Mouse (Mus musculus): ENCODE results near the gene Camkk1. TPM values are rescaled to one million over a fixed set of nuclear protein-coding genes. Genes with fewer than 3 reads are reported as not detected.

The Camkk1 gene
- 90.0 and 103 TPM in 2 replicates for polyA plus RNA-seq (2012; rRNA removed)

DNA sequence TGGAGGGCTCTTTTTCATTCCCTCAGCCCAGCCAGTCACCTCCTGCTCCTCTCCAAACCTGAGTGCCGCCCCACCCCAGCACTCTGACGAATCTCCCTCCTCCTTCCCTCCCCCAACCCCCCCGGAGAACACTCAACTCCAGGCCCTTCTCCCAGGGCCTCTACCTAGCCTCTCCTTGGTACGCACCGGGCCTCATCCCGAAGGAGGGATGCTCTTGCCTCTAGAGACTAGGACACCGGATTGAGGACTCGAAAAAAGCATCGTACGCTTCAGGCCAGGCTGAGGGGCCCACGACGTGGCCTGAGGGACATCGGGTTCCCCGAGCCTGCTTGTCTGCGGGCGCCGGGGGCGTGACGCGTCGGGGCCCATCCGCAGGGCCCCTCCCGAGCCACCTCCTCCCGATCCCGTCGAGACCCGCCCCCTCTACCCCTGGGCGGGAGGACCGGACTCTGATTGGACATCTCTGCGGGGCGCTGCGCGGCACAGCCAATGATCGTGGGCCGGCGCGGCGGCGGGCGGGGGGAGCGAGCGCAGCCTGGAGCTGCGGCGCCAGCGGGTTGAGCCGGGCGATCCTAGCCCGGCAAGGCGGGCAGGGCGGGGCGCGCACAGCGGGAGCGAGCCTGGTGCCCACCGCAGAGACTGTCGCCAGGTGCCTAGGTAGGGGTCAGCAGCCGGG is at the start of gene Camkk1:
TSS of gene Camkk1 (plus strand) at position 538 of the 676 bp plus-strand sequence.
- TF ChIP-seq POLR2A (IDR thresholded peaks at IDR 0.05; ENCODE audit: extremely low read depth, insufficient read depth, low read length) = 0 out of 2 replicates have a peak, but pooled peaks have one; percentile 37
- no peak for TF ChIP-seq CTCF (IDR thresholded peaks at IDR 0.05; ENCODE audit: extremely low read depth, insufficient read depth, low read length)
- peak within 1 kb of the TSS; percentile 89 for H3K27ac ChIP-seq (ENCODE audit: insufficient read depth, low read length)
- peaks cover 22% of the 10 kb centered on the region for H3K4me1 ChIP-seq (ENCODE audit: control insufficient read depth, insufficient read depth, low read length)
- H3K4me3 ChIP-seq (ENCODE audit: insufficient read depth, low read length) = peak within 1 kb of the TSS; percentile 70

DNA sequence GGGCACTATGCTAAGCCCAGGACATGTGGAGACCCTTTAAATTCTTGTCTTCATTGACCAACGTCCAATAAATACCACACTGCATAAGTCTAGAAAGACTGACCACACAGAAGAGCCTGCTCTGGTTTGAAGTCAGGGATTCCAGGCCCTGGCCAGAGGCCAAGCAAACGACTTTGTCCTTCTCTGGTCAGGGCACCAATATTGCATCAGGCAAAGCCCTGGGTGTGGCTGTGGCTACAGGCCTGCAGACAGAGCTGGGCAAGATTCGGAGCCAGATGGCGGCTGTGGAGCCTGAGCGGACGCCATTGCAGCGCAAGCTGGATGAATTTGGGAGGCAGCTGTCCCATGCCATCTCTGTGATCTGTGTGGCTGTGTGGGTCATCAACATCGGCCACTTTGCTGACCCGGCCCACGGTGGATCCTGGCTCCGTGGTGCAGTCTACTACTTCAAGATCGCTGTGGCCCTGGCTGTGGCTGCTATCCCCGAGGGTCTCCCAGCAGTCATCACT is 43.8 kb upstream of the Camkk1 start:
- H3K27ac ChIP-seq (ENCODE audit: insufficient read depth, low read length) = no peak overlapping the region
- no peaks in the 10 kb centered on the region for H3K4me1 ChIP-seq (ENCODE audit: control insufficient read depth, insufficient read depth, low read length)
- no peak overlapping the region for H3K4me3 ChIP-seq (ENCODE audit: insufficient read depth, low read length)
- no peak for TF ChIP-seq CTCF (IDR thresholded peaks at IDR 0.05; ENCODE audit: extremely low read depth, insufficient read depth, low read length)
- no peak for TF ChIP-seq POLR2A (IDR thresholded peaks at IDR 0.05; ENCODE audit: extremely low read depth, insufficient read depth, low read length)

DNA sequence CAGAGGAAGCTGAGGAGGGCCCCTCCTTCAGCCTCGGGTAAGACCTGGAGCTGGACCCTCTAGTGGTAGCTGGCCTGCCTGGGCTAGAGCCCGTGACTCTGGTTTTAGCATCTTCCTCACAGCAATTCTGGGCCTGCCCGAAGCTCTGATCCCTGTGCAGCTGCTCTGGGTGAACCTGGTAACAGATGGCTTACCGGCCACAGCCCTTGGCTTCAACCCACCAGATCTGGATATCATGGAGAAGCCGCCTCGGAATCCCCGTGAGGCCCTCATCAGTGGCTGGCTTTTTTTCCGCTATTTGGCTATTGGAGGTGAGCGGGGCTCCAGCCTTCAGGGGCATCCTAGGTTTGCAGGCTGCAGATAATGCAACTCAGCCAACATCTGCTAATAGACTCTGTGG is 36.3 kb upstream of the Camkk1 start:
- no peak for TF ChIP-seq POLR2A (IDR thresholded peaks at IDR 0.05; ENCODE audit: extremely low read depth, insufficient read depth, low read length)
- TF ChIP-seq CTCF (IDR thresholded peaks at IDR 0.05; ENCODE audit: extremely low read depth, insufficient read depth, low read length) = no peak
- H3K4me1 ChIP-seq (ENCODE audit: control insufficient read depth, insufficient read depth, low read length) = no peaks in the 10 kb centered on the region
- H3K27ac ChIP-seq (ENCODE audit: insufficient read depth, low read length) = no peak overlapping the region
- H3K4me3 ChIP-seq (ENCODE audit: insufficient read depth, low read length) = no peak overlapping the region

DNA sequence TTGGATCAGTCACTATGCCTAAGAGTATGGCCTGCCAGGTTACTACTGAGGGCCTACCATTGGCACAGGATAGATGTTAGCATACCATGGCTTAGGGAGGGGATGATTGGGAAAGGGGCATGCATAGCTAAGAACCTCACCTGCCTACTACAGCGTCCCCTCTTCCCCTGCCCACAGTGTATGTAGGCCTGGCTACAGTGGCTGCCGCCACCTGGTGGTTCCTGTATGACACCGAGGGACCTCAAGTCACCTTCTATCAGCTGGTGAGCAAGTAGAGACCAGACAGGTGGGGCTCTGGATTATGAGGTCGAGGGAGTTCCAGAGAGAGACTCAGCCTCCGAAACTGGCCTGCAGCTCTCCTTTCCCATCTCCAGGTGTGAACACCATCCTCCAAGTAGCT is 35.5 kb upstream of the Camkk1 start:
- H3K4me1 ChIP-seq (ENCODE audit: control insufficient read depth, insufficient read depth, low read length) = no peaks in the 10 kb centered on the region
- TF ChIP-seq POLR2A (IDR thresholded peaks at IDR 0.05; ENCODE audit: extremely low read depth, insufficient read depth, low read length) = no peak
- no peak overlapping the region for H3K27ac ChIP-seq (ENCODE audit: insufficient read depth, low read length)
- no peak overlapping the region for H3K4me3 ChIP-seq (ENCODE audit: insufficient read depth, low read length)

DNA sequence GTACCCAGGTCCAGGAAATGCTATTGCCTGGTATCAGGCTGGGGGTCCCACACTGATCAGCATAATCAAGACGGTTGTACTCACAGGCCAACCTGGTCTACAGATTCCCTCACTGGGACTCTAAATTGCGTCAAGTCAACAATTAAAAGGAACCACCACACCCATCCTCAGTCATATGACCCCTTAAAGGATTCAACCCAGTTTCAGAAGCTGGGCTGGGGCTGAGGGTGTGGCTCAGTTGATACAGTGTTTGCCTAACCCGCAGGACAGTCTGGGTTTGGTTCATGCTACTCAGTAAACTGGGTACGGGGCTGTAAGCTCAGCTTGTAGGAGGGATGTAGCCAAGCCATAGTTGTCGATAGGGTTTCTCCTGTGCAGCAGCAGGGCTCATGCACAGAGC is 32.1 kb upstream of the Camkk1 start:
- H3K4me3 ChIP-seq (ENCODE audit: insufficient read depth, low read length) = no peak overlapping the region
- no peaks in the 10 kb centered on the region for H3K4me1 ChIP-seq (ENCODE audit: control insufficient read depth, insufficient read depth, low read length)
- H3K27ac ChIP-seq (ENCODE audit: insufficient read depth, low read length) = no peak overlapping the region
- no peak for TF ChIP-seq POLR2A (IDR thresholded peaks at IDR 0.05; ENCODE audit: extremely low read depth, insufficient read depth, low read length)

DNA sequence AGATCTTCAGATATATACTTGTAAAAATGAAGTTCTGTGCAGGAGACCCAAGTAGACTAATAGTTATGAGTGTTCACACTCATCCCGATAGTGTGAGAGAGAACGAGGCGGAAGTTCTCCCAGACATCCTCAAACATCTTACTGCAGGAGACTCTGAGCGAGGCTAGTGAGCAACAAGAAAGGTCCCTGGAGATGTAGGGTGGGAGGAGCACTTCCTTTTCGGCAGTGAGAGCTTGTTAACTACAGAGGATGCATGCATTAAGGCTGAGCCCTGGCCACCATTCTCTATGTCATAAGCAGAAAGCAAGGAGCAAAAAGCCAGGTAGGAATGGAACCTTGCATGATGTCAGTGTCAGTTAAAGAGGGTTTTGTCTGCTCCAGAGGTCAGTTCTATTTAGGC is 31.6 kb upstream of the Camkk1 start:
- TF ChIP-seq POLR2A (IDR thresholded peaks at IDR 0.05; ENCODE audit: extremely low read depth, insufficient read depth, low read length) (no peak), CTCF (IDR thresholded peaks at IDR 0.05; ENCODE audit: extremely low read depth, insufficient read depth, low read length) (no peak)
- H3K4me1 ChIP-seq (ENCODE audit: control insufficient read depth, insufficient read depth, low read length) = no peaks in the 10 kb centered on the region
- no peak overlapping the region for H3K4me3 ChIP-seq (ENCODE audit: insufficient read depth, low read length)
- H3K27ac ChIP-seq (ENCODE audit: insufficient read depth, low read length) = no peak overlapping the region

DNA sequence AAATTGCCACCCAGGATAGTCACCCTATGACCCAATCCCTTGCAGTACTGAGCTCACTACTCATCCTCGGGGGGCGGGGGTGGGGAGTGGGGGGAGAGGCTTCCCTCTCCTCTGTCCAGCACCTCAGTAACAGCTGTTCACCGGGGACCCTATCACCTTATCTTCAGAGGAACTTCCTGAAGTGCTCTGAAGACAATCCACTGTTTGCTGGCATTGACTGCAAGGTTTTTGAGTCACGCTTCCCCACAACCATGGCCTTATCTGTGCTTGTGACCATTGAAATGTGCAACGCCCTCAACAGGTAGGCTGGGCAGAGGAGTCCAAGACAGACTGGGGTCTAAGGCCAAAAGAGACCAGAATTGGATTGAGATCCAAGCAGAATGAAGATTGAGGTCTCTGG is 31.0 kb upstream of the Camkk1 start:
- TF ChIP-seq POLR2A (IDR thresholded peaks at IDR 0.05; ENCODE audit: extremely low read depth, insufficient read depth, low read length) (no peak), CTCF (IDR thresholded peaks at IDR 0.05; ENCODE audit: extremely low read depth, insufficient read depth, low read length) (no peak)
- Histone ChIP-seq H3K27ac (ENCODE audit: insufficient read depth, low read length) (no peak overlapping the region), H3K4me1 (ENCODE audit: control insufficient read depth, insufficient read depth, low read length) (no peaks in the 10 kb centered on the region), H3K4me3 (ENCODE audit: insufficient read depth, low read length) (no peak overlapping the region)

DNA sequence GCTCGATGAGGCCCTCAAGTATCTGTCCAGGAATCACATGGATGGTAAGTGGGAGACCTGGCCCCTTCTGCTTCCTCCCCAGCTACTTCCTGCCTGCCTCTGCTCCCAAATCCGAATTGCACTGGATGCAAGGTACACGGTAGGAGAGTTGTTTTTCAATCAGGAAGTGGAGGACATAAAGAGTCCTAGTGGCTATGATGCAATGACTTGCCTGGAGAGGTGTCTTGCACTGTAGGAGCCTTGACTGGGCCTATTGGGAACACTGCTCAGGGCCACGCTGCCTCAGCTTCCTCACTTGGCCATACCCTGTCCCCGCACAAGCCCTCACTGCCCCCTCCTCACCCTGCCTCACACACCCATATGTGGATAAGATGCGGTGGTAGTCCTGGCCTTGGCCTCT is 29.8 kb upstream of the Camkk1 start:
- H3K4me1 ChIP-seq (ENCODE audit: control insufficient read depth, insufficient read depth, low read length) = no peaks in the 10 kb centered on the region
- H3K4me3 ChIP-seq (ENCODE audit: insufficient read depth, low read length) = no peak overlapping the region
- no peak overlapping the region for H3K27ac ChIP-seq (ENCODE audit: insufficient read depth, low read length)
- no peak for TF ChIP-seq POLR2A (IDR thresholded peaks at IDR 0.05; ENCODE audit: extremely low read depth, insufficient read depth, low read length)
- TF ChIP-seq CTCF (IDR thresholded peaks at IDR 0.05; ENCODE audit: extremely low read depth, insufficient read depth, low read length) = no peak

DNA sequence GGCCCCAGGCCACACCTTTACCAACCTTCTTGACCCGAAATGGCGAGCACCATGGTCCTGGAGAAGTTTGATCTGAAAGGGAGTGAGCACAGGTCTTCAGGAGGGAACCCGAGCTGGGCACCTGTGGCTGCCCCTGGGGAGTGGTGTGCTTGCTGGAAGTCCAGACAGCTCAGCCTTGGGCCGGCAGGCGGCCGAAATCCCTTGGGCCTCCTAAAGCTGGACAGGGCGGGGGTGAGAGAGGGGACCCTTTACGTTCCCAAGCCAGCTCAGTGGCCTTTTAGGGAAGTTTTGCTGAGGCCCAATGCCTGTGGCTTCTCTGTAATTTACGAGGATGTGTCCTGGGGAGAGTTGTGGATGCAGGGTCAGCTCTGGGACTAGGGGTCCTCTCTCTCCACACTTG is 28.1 kb upstream of the Camkk1 start:
- Histone ChIP-seq H3K27ac (ENCODE audit: insufficient read depth, low read length) (no peak overlapping the region), H3K4me1 (ENCODE audit: control insufficient read depth, insufficient read depth, low read length) (no peaks in the 10 kb centered on the region)
- no peak for TF ChIP-seq POLR2A (IDR thresholded peaks at IDR 0.05; ENCODE audit: extremely low read depth, insufficient read depth, low read length)

DNA sequence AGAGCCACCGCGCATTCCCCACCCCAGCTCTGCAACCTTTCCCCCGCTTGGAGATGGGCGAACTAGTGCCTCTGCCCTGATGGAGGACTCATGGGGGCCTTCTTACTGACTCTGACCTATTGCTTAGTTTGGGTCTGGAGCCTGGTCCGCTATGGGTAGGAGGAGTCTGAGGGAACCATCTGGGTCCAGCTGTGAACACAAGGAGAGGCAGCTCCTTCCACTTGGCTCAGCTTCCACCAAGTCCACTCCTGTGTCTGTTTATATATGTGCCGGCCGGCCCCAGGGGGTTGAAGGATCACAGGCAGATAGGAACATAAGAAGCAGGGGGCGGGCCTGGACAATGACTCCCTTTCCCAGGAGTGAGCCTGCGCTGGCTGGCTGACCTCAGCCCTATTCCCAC is 26.8 kb upstream of the Camkk1 start:
- TF ChIP-seq POLR2A (IDR thresholded peaks at IDR 0.05; ENCODE audit: extremely low read depth, insufficient read depth, low read length) (no peak), CTCF (IDR thresholded peaks at IDR 0.05; ENCODE audit: extremely low read depth, insufficient read depth, low read length) (no peak)
- H3K4me3 ChIP-seq (ENCODE audit: insufficient read depth, low read length) = no peak overlapping the region
- H3K27ac ChIP-seq (ENCODE audit: insufficient read depth, low read length) = no peak overlapping the region
- H3K4me1 ChIP-seq (ENCODE audit: control insufficient read depth, insufficient read depth, low read length) = no peaks in the 10 kb centered on the region

More for the DNA sequence above, 28.1 kb upstream of the Camkk1 start:
- no peak overlapping the region for H3K4me3 ChIP-seq (ENCODE audit: insufficient read depth, low read length)
